Mouse (Mus musculus) left cerebral cortex, adult 8-10 months (tissue): ENCODE data around the gene Trpv1. TPM values are rescaled to one million over a fixed set of nuclear protein-coding genes. Genes with fewer than 3 reads are reported as not detected.

Experiments used
- DNase-seq, 2 experiments: peaks; one replicate each; pipeline ENCODE4 v3.0.0; 2022; ENCODE audit warnings: low spot score in 2 of 2
- total RNA-seq, 4 experiments: library from RNA; stranded (reverse); gene quantifications; 2 replicates each; pipeline ENCODE4 v1.2.4; 2022

The Trpv1 gene
- total RNA-seq, 4 experiments from 2014 or later: 0.16 TPM; not detected in 3

DNA sequence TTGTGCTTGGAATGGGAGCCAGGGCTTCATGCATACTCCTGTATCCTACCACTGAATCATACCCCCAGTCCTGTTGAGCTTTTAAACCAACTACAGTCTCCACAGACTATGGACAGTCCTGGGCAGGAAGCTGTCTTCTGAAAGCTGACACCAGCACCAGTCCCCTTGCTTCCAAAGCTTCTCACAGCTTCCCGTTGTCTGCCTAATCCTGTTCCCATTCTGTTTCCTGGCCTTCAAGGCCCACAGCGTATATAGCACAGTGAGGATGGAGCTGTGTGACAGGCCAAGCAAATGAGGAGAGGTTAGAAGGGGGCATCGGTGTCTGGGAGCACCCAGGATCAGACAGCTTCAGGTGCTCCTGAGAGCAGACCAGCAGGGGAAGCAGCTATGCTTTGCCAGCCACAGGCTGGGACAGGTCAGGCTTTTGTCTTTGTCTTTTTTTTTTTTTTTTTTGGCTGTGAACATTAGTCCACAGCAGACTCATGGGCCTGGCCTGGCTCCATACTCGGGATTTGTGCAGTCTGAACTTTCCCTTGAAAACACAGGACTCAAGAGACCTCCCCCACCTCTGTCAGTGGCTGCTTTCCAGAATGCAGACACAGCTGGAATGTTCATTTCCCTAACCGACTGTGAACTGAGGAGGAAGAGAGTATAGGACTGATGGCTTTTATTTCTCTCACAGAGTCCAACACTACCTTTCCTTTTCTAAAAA, 2.1 kb downstream of the Trpv1 start:
- DNase-seq: no peak

DNA sequence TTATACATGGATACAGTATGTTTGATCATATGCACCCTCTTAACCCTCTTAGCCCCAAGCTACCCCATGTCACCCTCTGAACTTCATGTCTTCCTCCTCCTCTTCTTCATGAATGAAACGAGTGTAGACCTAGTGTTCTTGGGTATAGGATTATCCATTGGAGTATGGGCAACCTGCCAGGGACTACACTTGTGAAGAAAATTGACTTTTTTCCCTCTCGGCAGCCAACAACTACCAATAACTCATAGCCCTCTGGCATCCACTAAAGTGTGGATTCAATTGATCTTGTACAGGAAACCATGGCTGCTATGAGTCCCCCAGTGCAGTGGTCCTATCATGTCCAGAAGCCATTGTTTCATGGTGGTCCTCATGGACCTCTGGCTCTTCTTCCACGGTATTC, 2.6 kb downstream of the Trpv1 start:
- DNase-seq: no peak

DNA sequence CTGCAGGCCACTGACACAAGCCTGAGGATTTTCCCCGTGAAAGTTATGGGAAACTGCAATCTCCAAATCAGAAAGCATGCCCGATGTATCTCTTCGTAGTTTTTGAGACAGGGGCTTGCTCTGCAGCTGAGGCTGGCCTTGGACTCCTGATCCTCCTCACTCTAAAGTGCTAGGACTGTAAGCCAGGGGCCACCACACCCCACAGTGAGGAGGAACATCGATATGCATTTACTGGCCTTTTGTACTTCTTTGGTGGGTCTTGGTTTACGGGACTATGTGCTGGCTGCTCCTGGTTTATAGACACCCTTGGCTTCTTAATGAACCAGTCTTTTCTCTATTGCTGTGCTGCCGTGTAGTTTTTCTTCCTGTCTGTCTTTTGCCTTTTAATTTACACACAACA, 8.1 kb downstream of the Trpv1 start:
- DNase-seq: no peak

DNA sequence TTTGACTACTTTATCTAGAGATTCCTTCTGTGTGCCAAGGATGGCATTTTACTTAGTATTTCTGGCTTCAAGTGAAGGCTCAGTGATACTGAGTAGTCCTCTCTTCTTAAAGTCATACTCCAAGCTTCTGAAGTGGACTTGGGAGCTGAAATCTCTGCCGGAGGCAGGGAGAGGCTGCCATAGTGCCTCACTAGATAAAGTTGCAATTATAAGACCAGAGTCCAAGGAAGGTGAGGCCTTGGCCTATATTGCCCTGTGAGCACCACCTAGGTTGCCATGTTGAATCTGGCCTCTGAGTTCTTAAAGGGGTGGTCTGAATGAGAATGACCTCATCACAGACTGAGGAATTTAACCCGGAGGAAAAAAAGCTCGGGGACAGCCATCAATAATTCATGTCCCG, 8.7 kb downstream of the Trpv1 start:
- DNase-seq: no peak

DNA sequence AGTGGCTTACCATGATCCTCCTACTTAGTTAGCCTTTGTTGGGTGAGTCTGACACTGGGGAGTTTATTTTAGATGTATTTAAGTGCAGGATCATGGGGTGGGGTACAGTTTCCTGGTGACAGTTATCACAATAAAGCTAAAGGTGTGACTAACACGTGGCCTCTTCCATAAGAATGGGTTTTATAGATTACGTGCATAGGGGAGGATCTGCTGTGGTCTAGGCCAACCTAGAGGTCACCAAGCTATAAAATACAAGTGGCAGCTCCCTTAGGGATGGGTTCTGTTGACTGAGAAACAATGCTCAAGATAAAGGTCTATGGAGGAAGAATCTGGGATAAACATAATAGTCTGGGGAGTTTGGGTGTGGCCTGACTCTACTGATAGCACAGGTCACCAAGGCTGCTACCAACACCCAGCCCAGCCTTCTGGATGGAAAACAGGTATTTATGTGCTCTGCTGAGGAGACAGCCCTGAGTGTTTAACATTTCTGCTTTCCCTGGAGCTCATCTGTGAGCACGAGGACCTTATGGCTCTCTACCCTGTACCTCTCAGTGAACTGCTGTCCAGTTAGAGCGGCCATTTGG, 23.4 kb downstream of the Trpv1 start:
- no peak for DNase-seq

DNA sequence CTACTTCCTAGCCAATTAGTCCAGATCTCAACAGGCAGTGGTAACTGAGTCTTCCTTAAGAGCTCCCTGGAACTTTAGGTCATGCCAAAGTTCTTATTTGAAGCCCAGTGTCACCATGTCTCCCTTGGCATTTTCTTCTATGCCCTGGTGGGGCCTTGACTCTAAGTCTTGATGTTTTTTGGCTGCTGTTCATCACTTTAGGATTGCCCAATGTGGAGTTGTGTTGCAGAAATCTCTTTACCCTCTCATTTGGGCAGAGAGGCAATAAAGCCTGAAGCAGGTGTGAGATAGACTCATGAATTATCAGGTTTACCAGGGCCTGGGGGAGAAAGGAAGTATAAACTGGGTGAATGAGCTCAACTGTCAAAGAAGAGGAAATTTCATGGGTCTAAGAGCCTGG, 24.6 kb downstream of the Trpv1 start:
- DNase-seq: no peak

DNA sequence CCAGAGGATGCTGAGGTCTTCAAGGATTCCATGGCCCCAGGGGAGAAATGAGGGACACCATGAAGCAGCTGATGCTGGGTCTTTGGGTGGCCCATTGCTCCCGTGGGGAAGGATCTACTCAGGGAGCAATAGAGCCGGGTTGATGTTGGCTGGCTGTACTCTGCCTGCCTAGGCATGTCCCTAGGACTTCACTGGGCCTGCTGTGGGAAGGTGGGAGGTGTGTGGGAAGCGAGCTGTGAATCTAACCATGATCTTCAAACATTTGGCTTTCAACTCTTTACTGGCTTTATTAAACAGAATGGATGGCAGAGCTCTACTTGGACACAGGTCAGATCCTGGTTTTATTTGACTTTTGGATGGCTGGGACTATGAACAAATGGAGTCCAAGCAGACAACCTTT, 26.4 kb downstream of the Trpv1 start:
- DNase-seq: no peak

DNA sequence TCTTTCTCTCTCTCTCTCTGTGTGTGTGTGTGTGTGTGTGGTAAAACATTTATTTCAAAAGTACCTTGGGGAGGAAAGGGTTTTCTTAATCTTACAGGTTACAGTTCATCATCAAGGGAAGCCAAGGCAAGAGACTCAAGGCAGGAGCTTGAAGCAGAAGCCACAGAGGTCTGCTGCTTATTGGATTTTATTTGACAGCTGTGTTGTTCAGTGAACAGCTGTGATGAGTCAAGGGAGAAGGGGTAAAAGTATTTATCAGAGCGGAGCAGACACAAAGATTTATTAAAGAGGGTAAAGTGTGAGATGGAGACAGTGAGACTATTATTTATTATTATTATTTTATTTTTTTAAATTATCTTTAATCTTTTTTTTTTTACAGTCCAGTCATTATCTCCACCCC, 27.3 kb downstream of the Trpv1 start:
- no peak for DNase-seq

DNA sequence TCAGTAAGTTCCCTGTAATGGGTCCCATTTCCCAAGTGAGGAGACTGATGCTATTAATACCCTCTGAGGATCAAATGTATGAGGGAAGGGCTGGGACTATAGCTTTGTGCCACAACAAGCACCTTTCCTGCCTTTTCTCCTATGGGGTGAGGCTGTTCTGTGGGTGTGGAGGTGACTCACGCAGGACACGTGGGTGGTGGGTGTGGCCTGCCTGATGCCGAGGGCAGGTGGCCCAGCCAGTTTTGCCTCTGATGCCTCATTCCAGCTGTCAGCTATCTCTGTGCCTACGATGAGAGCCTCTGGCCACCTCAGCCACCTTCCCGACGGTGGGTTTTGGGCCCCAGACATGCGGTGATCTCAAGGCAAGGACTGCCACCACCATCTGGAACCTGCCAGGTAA, 33.2 kb downstream of the Trpv1 start, which contains the start of gene Trpv3:
Gene Trpv3 (plus strand): TSS at position 122 of the 400 bp plus-strand sequence.
- DNase-seq: no peak

DNA sequence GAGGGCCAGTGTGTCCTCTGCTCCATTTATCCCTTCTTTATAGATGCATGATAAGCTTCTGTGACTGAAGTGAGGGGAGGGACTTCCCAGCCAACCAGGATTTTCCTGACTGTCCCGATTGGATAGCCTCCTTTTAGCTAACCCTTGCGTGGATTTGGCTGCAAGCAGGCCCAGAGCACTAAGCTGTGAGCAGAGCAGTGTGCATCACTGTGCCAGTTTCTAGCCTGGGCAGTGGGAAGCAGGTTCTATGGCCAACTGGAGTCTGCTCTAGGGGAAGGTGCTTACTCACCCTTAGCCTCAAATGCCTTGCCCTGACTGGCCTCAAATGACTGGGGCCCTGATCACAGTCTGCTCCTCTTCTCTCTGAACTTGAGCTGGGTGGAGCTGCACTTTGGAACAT, 40.7 kb downstream of the Trpv1 start:
- no peak for DNase-seq

DNA sequence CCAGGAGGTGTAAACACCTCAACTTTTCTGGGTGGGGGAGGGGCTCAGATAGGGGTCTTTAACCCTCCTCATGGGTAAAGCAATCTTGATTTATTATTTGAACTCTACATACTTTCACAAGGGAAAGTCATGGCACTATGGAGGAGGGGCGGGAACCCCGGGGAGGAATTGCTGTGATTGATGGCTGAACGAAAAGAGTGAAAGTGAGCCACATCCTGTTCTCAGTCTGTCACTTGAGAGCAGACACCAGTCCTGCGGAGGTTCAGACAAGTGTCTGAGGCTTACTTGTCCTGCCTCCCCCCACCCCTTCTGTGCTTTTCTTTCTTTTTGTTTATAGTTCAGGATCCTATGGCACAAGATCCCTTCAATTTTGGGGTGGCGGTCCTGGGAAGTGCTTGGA, 46.6 kb downstream of the Trpv1 start:
- no peak for DNase-seq

DNA sequence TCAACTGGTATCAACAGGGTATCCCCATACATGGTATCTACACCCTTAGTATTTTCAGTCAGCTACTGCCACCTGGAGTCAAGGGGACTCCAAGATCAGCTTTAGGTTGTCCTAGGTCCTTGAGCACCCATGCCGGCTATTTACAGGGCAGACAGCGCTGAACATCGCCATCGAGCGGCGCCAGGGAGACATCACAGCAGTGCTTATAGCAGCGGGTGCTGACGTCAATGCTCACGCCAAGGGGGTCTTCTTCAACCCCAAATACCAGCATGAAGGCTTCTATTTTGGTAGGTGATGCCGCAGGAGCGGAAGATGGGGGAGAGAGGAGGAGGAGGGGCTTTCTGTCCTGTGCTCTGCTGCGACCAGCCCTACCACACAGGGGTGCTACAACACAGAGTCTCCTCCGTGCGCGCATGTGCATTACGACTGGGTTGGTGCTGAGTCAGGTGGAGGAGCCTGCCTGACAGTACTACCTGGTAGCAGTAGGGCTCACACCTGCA, 47.5 kb downstream of the Trpv1 start:
- peak; percentile 65 to 81 for DNase-seq

DNA sequence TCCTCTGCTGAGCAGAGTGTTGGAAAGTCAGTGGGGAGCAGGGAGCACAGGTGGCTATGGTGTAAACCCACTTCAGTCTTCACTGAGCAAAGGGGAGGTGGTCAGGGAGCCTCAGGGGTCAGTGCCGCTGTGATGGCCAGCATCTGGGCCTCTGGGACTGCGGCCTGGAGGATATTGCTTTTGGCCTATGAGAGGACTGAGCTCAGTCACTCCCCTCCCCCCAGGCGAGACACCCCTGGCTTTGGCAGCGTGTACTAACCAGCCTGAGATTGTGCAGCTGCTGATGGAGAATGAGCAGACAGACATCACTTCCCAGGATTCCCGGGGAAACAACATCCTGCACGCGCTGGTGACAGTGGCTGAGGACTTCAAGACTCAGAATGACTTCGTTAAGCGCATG, 49.3 kb downstream of the Trpv1 start:
- peak in 1 of 2 experiments; percentile 39 for DNase-seq

DNA sequence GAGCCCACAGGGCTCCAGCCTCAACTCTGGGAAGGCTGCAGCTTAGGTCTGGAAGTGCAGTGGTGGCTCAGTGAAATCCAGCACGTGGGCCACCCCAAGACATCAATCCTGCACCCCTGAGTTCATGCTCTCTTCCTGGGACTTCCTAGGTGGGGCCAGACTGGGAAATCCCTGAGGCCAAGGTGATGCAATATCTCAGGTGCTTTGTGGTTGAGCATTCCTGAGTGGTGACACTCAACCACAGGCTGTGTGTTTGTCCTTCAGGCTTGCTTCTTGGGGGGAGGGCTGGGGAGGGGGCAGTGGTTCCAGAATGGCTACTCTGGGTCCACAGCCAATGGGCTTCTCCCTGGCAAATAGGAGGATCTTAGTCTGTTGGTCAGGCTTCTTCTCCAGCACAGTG, 49.8 kb downstream of the Trpv1 start:
- DNase-seq: no peak

DNA sequence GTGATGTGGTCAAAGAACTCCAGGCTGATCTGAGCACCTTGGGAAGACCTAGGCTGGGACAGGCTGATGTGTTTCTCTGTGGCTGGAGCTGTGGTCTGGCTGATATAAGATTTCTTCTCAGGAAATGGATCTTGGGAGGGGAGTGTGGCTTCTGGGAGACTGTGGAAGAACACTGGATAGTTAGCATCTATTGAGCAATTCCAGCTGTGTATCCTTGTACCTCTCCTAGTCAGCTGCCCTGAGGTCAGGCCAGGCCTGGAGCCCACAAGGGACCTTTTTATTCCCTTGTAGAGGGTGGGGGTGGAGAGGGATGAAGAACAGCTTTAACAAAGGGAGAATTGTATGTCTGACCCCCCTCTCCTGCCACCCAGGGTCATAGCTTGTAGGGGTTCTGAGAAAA, 50.3 kb downstream of the Trpv1 start:
- DNase-seq: peak in 1 of 2 experiments; percentile 36

DNA sequence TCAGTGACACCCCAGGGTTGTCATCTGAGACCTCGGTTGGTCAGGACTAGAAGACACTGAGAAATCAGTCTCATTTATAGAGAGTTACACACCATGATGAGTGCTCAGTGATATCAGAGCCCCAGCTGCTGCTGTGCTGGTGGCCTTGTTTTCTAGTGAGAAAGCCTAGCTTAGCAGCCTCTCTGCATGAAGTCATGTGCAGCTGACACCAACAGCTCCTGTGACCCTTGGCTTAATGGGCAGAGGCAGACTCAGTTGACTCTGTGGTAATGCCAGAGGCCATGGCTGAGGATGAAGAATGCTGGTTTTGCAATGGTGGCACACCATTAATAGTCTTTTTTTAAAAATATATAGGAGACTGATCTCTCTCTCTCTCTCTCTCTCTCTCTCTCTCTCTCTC, 55.5 kb downstream of the Trpv1 start:
- DNase-seq: no peak

DNA sequence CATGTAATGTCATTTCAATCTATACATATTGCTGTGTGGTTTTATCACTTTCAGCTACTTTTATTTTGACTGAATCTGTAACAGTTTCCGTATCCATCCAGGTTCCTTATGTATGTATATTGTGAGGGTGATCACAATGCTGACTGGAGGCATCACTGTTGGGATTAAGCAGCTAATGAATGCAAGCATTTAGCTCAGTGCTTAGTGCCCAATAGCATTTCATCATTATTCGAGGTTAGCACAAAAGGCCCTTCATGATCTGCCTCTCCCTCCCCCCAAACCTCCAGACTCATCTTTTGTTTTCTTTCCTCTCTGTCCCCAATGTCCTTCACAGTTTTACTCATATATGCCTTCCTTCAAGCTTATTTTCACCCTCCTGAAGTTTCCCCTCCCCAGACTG, 69.0 kb downstream of the Trpv1 start:
- DNase-seq: no peak

Other genes starting within 250 kb of the Trpv1 start
- under 1 TPM; 0.21 to 0.89 (median 0.41) TPM for gene P2rx1, start 235.2 kb upstream of the Trpv1 start, total RNA-seq
- 100 to 1,000 TPM; 107 to 111 (median 108) TPM for gene Camkk1, start 215.3 kb upstream of the Trpv1 start, total RNA-seq
- gene Ncbp3, start 186.5 kb upstream of the Trpv1 start, total RNA-seq: 1 to 10 TPM; 8.4 to 9.4 (median 9.2) TPM
- under 1 TPM; 0.18 to 0.37 (median 0.29) TPM for gene Itgae, start 143.7 kb upstream of the Trpv1 start, total RNA-seq
- gene Haspin, start 96.0 kb upstream of the Trpv1 start, total RNA-seq: under 1 TPM in 3 of 4 experiments, not detected in 1; 0.14 to 0.30 (median 0.22) TPM
- gene P2rx5, start 73.9 kb upstream of the Trpv1 start, total RNA-seq: 1 to 10 TPM in 2 of 4 experiments, under 1 TPM in 2; 0.70 to 1.4 (median 0.97) TPM
- gene Emc6, start 57.3 kb upstream of the Trpv1 start, total RNA-seq: 10 to 100 TPM; 39.9 to 46.8 (median 42.9) TPM
- gene Tax1bp3, start 57.2 kb upstream of the Trpv1 start, total RNA-seq: 10 to 100 TPM in 3 of 4 experiments, 1 to 10 TPM in 1; 9.9 to 12.1 (median 11.0) TPM
- 10 to 100 TPM; 17.2 to 24.7 (median 19.9) TPM for gene Ctns, start 35.2 kb upstream of the Trpv1 start, total RNA-seq
- gene Shpk, start 34.8 kb upstream of the Trpv1 start, total RNA-seq: 1 to 10 TPM; 3.2 to 4.1 (median 3.7) TPM
- under 1 TPM; 0.43 to 0.59 (median 0.47) TPM for gene Trpv3, start 33.1 kb downstream of the Trpv1 start, total RNA-seq
- gene Aspa, start 95.3 kb downstream of the Trpv1 start, total RNA-seq: 10 to 100 TPM; 20.9 to 29.6 (median 25.7) TPM
- gene Gm49340, start 95.4 kb downstream of the Trpv1 start, total RNA-seq: not detected
- not detected for gene Spata22, start 95.4 kb downstream of the Trpv1 start, total RNA-seq
- not detected for gene Olfr20, start 116.5 kb downstream of the Trpv1 start, total RNA-seq
- not detected for gene Olfr376, start 137.0 kb downstream of the Trpv1 start, total RNA-seq
- not detected for gene Olfr1, start 165.3 kb downstream of the Trpv1 start, total RNA-seq
- gene Olfr378, start 194.2 kb downstream of the Trpv1 start, total RNA-seq: not detected
- not detected for gene Olfr380, start 223.2 kb downstream of the Trpv1 start, total RNA-seq